Mouse (Mus musculus) limb, embryonic 12.5 days (tissue): ENCODE data around the gene C8g. TPM values are rescaled to one million over a fixed set of nuclear protein-coding genes. Genes with fewer than 3 reads are reported as not detected.

Source experiments
- ATAC-seq: fragments of 200-750 bp; cut with Nextera tagmentation; 2 replicates; pipeline ENCODE4 v1.8.0; 2017; ENCODE audit warnings: low read depth, moderate TSS enrichment; ENCODE audit not compliant: insufficient number of reproducible peaks, insufficient read depth, low FRiP score, low TSS enrichment
- H3K27ac ChIP-seq: fragments of 300-500 bp; sonication (generic); 2 replicates; pipeline ENCODE4 v1.5.1; 2016; ENCODE audit warnings: mild to moderate bottlenecking, moderate library complexity
- H3K27me3 ChIP-seq: fragments of 300-500 bp; sonication (generic); 2 replicates; pipeline ENCODE4 v1.6.1; 2016; ENCODE audit warnings: mild to moderate bottlenecking, moderate library complexity
- H3K36me3 ChIP-seq: fragments of 300-500 bp; sonication (generic); 2 replicates; pipeline ENCODE4 v1.6.1; 2016; ENCODE audit warnings: mild to moderate bottlenecking, moderate library complexity
- H3K4me1 ChIP-seq: fragments of 300-500 bp; sonication (generic); replicated peaks from 2 replicates; pipeline ENCODE4 v1.6.1; 2016
- H3K4me2 ChIP-seq: fragments of 300-500 bp; sonication (generic); 2 replicates; pipeline ENCODE4 v1.6.1; 2016; ENCODE audit warnings: mild to moderate bottlenecking, moderate library complexity
- H3K4me3 ChIP-seq: fragments of 300-500 bp; sonication (generic); replicated peaks from 2 replicates; pipeline ENCODE4 v1.5.1; 2016; ENCODE audit warnings: mild to moderate bottlenecking
- H3K9ac ChIP-seq: fragments of 300-500 bp; sonication (generic); replicated peaks from 2 replicates; pipeline ENCODE4 v1.6.1; 2016; ENCODE audit warnings: mild to moderate bottlenecking, moderate library complexity
- H3K9me3 ChIP-seq: fragments of 300-500 bp; sonication (generic); 2 replicates; pipeline ENCODE4 v1.6.1; 2016; ENCODE audit warnings: mild to moderate bottlenecking, moderate library complexity
- WGBS: fragments of 180-500 bp; shearing (Covaris S2); methylation state at CpG from one replicate; pipeline ENCODE4 v1.1.7; 2016; 5-methylcytosine and 5-hydroxymethylcytosine counted together
- polyA plus RNA-seq: library from polyadenylated mRNA; unstranded; fragments of >200 nt; fragmentation: Nextera tagmentation; extraction: Ambion mirVana; gene quantifications from 2 replicates; pipeline ENCODE4 v1.2.1, GENCODE M21; 2016

Gene C8g
- polyA plus RNA-seq, 1 experiment from 2014 or later = 4.0 TPM

DNA sequence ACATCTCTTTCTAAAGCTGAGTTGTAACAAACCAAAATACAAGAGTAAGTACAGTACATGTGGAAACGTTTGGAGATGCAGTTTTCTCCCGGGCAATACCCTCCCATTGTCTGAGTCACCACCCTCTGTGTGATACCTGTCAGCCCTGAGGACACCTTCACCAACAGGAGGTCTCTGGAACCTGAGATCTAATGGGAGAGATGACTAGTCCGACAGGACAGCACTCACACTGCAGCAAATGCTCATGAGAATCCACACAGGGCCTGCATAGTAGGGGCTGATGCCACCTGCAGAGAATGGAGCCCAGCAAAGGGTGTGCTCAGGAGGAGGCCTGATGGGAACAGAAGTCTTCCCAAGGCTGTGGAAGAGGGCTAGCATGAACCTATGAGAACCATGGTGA is 40.1 kb downstream of the C8g start:
- Histone ChIP-seq H3K36me3 (peaks cover 11% of the 10 kb centered on the region), H3K27me3 (no peaks in the 10 kb centered on the region), H3K4me3 (peak overlapping the region; percentile 75), H3K9me3 (no peaks in the 10 kb centered on the region), H3K4me1 (peaks cover 28% of the 10 kb centered on the region), H3K27ac (peak overlapping the region; percentile 69; the same call in 1 of the 2 replicates), H3K4me2 (peak overlapping the region; percentile 82), H3K9ac (peak overlapping the region; percentile 64; the same call in 1 of the 2 replicates)
- ATAC-seq = no peak
- 28% methylated on average over 3 of the region's 3 CpGs for WGBS

DNA sequence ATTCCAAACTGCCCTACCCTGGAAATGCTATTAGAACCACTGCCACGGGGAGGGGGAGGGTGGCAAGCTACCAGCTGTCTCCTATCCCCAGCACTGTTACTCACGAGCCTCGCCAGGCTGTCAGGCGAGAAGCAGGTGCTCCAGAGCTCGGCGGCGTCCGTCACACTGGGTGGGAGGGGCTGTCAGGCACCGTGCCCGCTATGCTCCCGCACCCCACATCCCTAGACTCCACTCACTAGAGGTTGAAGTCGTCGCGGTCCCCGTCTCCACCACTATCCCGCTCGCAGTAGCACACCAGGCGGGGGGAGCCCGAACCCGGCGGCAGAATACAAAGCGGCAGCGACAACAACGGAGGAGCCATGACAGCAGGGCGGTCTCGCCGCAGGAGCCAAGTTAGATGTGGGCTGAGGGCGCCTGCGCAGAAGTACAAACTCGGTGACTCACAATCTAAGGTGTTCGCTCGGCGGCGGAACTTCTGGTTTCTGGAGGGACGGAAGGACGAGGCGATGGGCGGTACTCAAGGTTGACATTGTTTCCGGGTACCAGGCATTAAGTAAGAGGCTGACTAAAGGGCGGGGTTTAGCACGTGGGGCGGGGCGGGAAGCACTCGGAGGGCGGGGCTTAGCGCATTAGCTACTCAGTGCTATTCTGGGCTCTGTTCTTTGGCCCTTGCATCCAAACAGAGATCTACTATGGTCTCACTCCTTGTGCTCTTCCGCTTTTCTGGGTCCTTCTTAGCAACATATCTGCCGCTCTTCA is 40.8 kb downstream of the C8g start, which contains the start of gene Paxx:
Paxx (minus strand) TSS at position 544 of the 759 bp plus-strand sequence.
- no peaks in the 10 kb centered on the region for H3K27me3 ChIP-seq
- H3K4me2 ChIP-seq = peak within 1 kb of the TSS; percentile 82
- peaks cover 11% of the 10 kb centered on the region for H3K36me3 ChIP-seq
- peak within 1 kb of the TSS; percentile 64 for H3K9ac ChIP-seq
- 1% methylated on average over 48 of the region's 48 CpGs for WGBS
- H3K27ac ChIP-seq = peak within 1 kb of the TSS; percentile 86
- peaks cover 23% of the 10 kb centered on the region for H3K4me1 ChIP-seq
- H3K9me3 ChIP-seq = no peaks in the 10 kb centered on the region
- peak; percentile 83 for ATAC-seq
- H3K4me3 ChIP-seq = peak within 1 kb of the TSS; percentile 75

- Histone ChIP-seq H3K4me3 (peak overlapping the region; percentile 75), H3K27ac (peak overlapping the region; percentile 86), H3K36me3 (peaks cover 11% of the 10 kb centered on the region), H3K9ac (peak overlapping the region; percentile 64), H3K4me2 (peak overlapping the region; percentile 82), H3K9me3 (no peaks in the 10 kb centered on the region), H3K4me1 (peaks cover 21% of the 10 kb centered on the region), H3K27me3 (no peaks in the 10 kb centered on the region)
- 30% methylated on average over 5 of the region's 5 CpGs for WGBS
- peak; percentile 6; the same call in 1 of the 2 replicates for ATAC-seq
Observed at GRCm38 (mm10) chr2:25460135-25460534, 41.4 kb downstream of the C8g start.

- no peak for ATAC-seq
- Histone ChIP-seq H3K27ac (no peak overlapping the region), H3K4me1 (peaks cover 21% of the 10 kb centered on the region), H3K4me3 (no peak overlapping the region), H3K27me3 (no peaks in the 10 kb centered on the region), H3K9me3 (no peaks in the 10 kb centered on the region), H3K9ac (no peak overlapping the region), H3K36me3 (peaks cover 11% of the 10 kb centered on the region), H3K4me2 (no peak overlapping the region)
- 80% methylated on average over 5 of the region's 5 CpGs for WGBS
Observed at GRCm38 (mm10) chr2:25458911-25459310, 42.6 kb downstream of the C8g start.

DNA sequence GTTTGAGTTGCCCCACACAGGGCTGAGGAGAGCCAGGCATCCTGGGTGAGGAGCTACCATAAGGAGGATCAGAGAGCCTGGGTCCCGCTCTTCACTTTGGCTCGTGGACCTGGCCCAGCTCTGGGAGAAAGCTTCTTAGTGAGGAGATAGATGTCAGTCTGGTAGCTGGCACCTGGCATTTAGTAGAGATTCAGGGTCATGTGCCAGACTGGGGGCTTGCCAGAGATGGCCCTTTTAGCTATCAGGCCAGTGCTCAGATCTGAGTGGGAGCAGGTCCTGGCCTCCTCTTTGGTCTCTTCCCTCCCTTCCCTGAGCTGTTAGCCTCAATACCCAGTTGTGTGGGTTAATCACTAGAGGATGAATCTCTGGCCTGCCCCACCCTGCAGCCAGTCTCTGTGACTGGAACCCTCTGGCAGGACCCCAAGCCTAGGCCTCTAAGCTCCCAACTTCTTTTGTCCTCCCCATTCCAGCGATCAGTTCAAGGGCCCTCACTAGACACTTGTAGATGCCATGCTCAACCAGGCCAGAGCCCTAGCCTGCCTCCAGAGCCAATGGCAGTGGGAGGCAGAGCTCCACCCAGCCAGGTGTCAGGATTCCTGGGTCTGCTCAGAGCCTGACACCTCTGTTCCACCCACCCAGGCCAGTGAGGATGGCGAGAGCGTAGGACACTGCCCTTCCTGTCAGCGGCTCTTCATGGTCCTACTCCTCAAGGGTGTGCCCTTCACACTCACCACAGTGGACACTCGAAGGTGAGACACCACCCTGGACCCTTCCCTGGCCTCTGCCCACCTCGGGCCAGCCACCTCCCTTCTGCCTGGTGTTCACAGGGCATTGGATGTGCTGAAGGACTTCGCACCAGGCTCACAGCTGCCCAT is 44.3 kb downstream of the C8g start:
- H3K4me2 ChIP-seq = no peak overlapping the region
- H3K27me3 ChIP-seq = no peaks in the 10 kb centered on the region
- peaks cover 11% of the 10 kb centered on the region for H3K36me3 ChIP-seq
- H3K4me1 ChIP-seq = peaks cover 21% of the 10 kb centered on the region
- WGBS = 81% methylated on average over 9 of the region's 9 CpGs
- H3K27ac ChIP-seq = no peak overlapping the region
- H3K9me3 ChIP-seq = no peaks in the 10 kb centered on the region
- ATAC-seq = no peak
- H3K9ac ChIP-seq = no peak overlapping the region; the same call in 1 of the 2 replicates
- no peak overlapping the region for H3K4me3 ChIP-seq

GRCm38 (mm10) chr2:25456205-25456953 is 45.1 kb downstream of the C8g start, which contains the start of gene Clic3:
Gene Clic3 (plus strand): TSS chr2:25456838.
- Histone ChIP-seq H3K36me3 (peaks cover 11% of the 10 kb centered on the region), H3K4me1 (peaks cover 18% of the 10 kb centered on the region), H3K27ac (no peak within 1 kb of the TSS), H3K9me3 (no peaks in the 10 kb centered on the region), H3K4me3 (no peak within 1 kb of the TSS), H3K4me2 (no peak within 1 kb of the TSS), H3K27me3 (no peaks in the 10 kb centered on the region), H3K9ac (peak within 1 kb of the TSS; percentile 3; the same call in 1 of the 2 replicates)
- 65% methylated on average over 14 of the region's 14 CpGs for WGBS
- ATAC-seq = no peak

DNA sequence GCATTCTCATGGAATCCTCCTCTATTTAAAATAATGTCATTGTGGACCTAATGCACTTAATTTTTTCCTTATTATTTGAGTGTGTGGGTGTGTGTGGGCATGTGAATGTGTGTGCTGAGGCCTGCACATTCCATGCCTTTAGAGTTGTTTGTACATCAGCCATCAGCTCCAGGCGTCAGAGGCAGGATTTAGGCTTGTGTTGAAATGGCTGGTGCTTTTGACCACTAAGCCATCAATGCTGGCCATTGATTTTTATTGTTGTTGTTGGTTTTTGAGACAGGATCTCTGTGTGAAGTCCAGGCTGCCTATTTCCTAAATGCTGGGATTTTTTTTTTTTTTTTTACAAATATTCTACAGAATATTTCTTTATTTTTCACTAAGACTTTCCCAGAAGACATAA is 48.6 kb downstream of the C8g start:
- no peak for ATAC-seq
- no peaks in the 10 kb centered on the region for H3K36me3 ChIP-seq
- no peak overlapping the region for H3K4me3 ChIP-seq
- H3K9me3 ChIP-seq = no peaks in the 10 kb centered on the region
- no peak overlapping the region for H3K4me2 ChIP-seq
- no peaks in the 10 kb centered on the region for H3K27me3 ChIP-seq
- no peaks in the 10 kb centered on the region for H3K4me1 ChIP-seq
- no peak overlapping the region for H3K9ac ChIP-seq
- WGBS = 42% methylated on average over 1 of the region's 1 CpGs
- H3K27ac ChIP-seq = no peak overlapping the region

- Histone ChIP-seq H3K4me1 (no peaks in the 10 kb centered on the region), H3K4me2 (no peak overlapping the region), H3K36me3 (no peaks in the 10 kb centered on the region; the same call in 1 of the 2 replicates), H3K4me3 (no peak overlapping the region), H3K9ac (no peak overlapping the region), H3K9me3 (no peaks in the 10 kb centered on the region), H3K27ac (no peak overlapping the region), H3K27me3 (no peaks in the 10 kb centered on the region)
- WGBS = 83% methylated on average over 8 of the region's 8 CpGs
- no peak for ATAC-seq
Observed at GRCm38 (mm10) chr2:25450853-25451647, 50.5 kb downstream of the C8g start.
